Mouse (Mus musculus): ENCODE measurements around the gene Arxes2. TPM values are rescaled to one million over a fixed set of nuclear protein-coding genes. Genes with fewer than 3 reads are reported as not detected.
"Not testable (repeated sequence)": the region's sequence is repeated elsewhere in the genome, so short reads cannot be mapped to it uniquely, and the experiment has no call there.

The Arxes2 gene
- polyA plus RNA-seq (2015; fragmentation: Nextera tagmentation; extraction: Ambion mirVana) = 68.2 and 73.6 TPM in 2 replicates

DNA sequence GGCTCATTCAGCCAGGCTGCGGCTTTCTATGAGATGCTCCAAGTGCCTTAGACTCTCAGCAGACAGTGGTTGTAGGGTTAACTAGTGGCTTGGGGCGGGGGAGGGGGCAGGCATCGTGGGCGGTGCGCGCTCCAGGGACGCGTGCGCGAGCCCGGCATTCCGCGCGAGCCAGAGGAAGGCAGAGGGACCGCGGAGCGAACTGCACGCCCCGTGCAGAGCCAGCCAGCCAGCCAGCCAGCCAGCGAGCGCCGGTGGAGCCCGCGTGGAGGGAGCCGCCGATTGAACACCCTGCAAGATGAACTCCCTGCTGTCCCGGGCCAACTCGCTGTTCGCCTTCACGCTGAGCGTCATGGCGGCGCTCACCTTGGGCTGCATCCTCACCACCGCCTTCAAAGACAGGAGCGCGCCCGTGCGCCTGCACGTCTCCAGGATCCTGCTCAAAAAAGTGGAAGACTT is at the start of gene Arxes2:
Gene Arxes2, plus strand, starts transcription at position 161 of the 456 bp plus-strand sequence.
- peak within 1 kb of the TSS; percentile 22 for H3K4me3 ChIP-seq (replicated peaks)
- H3K9me3 ChIP-seq; H3K9ac ChIP-seq; H3K4me1 ChIP-seq; H3K36me3 ChIP-seq; H3K27ac ChIP-seq; H3K27me3 ChIP-seq (replicated peaks): not testable (repeated sequence)
- peak within 1 kb of the TSS; percentile 34 for H3K4me2 ChIP-seq
- 10% methylated on average over 11 of the region's 39 CpGs for whole genome bisulfite sequencing
- ATAC-seq (ENCODE audit: insufficient read depth, low FRiP score, low read depth) = peak; percentile 92

DNA sequence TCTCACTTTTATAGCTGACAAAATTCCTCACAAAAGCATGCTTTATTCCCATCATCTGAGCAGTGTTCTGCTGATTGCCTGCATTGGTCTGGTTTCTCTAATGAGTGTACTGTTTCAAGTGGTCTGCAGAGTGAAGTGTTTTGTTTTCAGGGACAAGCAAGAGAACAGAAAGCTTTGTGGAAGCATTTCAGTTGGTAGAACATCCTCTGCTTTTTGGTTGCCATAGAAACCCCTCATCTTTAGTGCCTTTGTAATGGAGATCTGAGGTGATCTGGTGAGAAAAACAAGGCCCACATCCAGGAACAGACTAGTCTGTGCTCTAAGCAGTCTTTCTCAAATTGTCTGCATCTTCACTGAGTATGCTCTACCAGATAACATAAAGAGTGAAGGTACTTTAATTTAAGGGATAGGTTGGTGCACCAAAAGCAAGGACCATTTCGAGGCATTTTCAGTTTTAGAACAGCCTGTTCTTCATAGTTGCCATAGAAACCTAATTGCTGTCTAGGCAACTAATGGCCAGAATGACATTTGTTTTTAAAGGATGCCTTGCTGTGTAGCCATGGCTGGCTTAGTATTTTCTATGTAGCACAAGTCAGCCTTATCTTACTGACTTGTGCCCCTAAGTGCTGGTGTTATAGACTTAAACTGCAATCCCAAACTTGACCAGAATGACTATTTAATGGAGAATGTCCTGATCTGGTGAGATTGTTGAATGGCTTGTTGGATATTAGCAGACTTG is 44.8 kb upstream of the Arxes2 start:
- ATAC-seq (ENCODE audit: insufficient read depth, low FRiP score, low read depth) = no peak
- Histone ChIP-seq H3K27me3 (replicated peaks) (no peaks in the 10 kb centered on the region), H3K9ac (no peak overlapping the region), H3K4me2 (no peak overlapping the region), H3K36me3 (no peaks in the 10 kb centered on the region), H3K4me1 (no peaks in the 10 kb centered on the region), H3K9me3 (no peaks in the 10 kb centered on the region), H3K4me3 (replicated peaks) (no peak overlapping the region), H3K27ac (no peak overlapping the region)
- WGBS = 78% methylated on average over 1 of the region's 1 CpGs

DNA sequence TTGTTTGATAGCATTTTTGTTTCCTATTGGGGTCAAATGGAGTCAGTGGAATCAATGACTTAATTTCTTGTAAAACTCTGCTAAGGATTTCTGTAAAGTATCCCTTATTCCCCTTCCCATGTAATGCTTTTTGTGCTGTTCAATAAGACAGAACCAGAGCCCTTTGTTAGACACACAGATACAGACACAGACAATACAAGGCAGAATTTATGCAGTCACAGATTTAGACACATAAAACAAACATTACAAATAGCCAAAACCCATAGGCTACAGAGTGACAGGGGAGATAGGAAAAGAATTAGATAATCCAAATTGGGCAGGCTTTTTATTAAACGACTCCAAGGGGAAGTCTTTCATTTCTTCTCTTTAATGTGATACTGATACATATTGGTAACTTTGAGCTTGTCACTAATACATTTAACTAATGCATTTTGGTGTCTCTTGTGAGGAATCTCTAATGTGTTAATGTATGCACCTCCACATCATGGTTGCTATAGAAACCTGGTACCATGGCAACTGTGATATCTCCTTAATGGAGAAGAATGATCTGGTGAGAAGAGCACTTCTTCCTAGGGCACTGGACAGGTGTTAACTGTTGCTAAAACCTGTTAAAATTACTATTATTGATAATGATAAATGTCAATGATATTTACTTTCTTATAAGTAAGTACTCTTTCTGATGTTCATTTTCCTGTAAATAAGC is 36.5 kb upstream of the Arxes2 start:
- Histone ChIP-seq H3K27me3 (replicated peaks) (no peaks in the 10 kb centered on the region), H3K4me1 (no peaks in the 10 kb centered on the region), H3K4me3 (replicated peaks) (no peak overlapping the region), H3K4me2 (no peak overlapping the region), H3K27ac (no peak overlapping the region), H3K9ac (no peak overlapping the region), H3K9me3 (no peaks in the 10 kb centered on the region), H3K36me3 (no peaks in the 10 kb centered on the region)
- no peak for ATAC-seq (ENCODE audit: insufficient read depth, low FRiP score, low read depth)
- 79% methylated on average over 1 of the region's 1 CpGs for WGBS

DNA sequence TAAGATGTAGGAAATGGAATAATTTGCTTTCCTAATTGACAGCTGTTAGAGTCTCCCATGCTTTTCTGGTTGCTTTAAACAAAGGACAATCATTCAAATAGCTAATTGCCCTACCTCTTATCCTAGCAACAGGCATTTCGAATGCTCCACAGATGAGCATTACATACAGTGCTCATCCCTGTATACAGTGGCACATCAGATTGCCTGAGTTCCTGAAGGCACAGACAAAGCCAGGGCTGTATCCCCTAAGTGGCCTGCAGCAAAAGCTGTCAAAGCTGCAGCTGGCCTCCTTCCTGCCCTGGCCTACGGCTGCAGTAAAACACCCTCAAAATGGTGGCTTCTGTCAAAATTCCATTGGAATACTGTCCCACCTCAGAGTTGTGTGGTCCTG is 35.9 kb upstream of the Arxes2 start:
- Histone ChIP-seq H3K27ac (no peak overlapping the region), H3K4me2 (no peak overlapping the region), H3K4me1 (no peaks in the 10 kb centered on the region), H3K4me3 (replicated peaks) (no peak overlapping the region), H3K27me3 (replicated peaks) (no peaks in the 10 kb centered on the region), H3K9me3 (no peaks in the 10 kb centered on the region), H3K9ac (no peak overlapping the region), H3K36me3 (no peaks in the 10 kb centered on the region)
- ATAC-seq (ENCODE audit: insufficient read depth, low FRiP score, low read depth) = no peak
- 77% methylated on average over 2 of the region's 2 CpGs for WGBS

DNA sequence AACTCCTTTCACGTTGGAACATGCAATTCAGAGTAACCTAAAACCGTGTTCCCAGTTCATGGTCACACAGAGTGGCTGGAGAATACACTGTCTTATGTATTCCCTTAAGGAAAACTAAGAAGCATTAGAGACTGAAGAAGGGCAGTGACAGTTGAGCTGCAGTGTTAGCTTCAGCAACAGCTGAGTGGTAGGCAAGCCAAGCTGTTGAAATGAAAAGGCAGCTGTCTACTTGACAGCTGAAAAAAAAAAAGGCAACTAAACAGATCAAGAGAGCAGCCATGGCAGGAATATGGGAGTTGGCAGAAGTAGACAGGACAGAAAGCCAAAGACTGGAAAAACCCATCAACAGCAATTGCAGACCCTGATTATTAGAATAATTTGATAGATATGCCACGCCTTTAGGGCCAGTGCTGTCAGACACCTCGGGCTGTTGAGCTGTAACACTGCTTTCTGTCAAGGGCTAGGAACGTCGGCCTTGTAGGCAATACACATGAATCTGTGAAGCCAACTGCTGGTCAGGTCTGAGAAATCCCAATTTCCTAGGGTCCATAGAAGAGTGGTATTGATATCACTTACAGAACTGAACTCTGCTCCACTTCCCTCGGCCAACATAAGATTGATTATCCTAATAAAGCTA is 34.9 kb upstream of the Arxes2 start:
- H3K36me3 ChIP-seq = no peaks in the 10 kb centered on the region
- ATAC-seq (ENCODE audit: insufficient read depth, low FRiP score, low read depth) = no peak
- no peaks in the 10 kb centered on the region for H3K9me3 ChIP-seq
- no peak overlapping the region for H3K4me3 ChIP-seq (replicated peaks)
- H3K27ac ChIP-seq = no peak overlapping the region
- no peaks in the 10 kb centered on the region for H3K27me3 ChIP-seq (replicated peaks)
- WGBS = 79% methylated on average over 7 of the region's 7 CpGs
- no peaks in the 10 kb centered on the region for H3K4me1 ChIP-seq
- H3K4me2 ChIP-seq = no peak overlapping the region
- H3K9ac ChIP-seq = no peak overlapping the region

DNA sequence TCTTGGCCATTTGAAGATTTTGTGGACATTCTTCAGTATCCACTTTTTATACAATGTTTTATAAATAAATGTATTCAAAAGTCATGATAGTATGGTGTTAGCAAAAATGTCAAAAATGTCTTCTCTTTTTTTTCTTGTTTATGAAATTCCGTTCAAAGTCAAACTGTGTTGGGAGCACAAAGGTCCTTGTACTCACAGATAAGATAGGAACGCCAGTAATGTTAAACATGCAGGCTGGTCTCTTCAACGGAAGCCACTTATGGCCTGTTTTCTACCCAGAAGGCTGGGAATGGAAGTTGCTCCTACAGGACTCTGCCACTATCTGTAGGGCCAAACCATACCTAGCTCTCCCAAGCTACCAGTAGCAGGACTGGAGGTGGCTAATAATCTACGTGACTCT is 34.1 kb upstream of the Arxes2 start:
- no peaks in the 10 kb centered on the region for H3K27me3 ChIP-seq (replicated peaks)
- ATAC-seq (ENCODE audit: insufficient read depth, low FRiP score, low read depth) = no peak
- H3K4me3 ChIP-seq (replicated peaks) = no peak overlapping the region
- H3K4me1 ChIP-seq = no peaks in the 10 kb centered on the region
- no peaks in the 10 kb centered on the region for H3K36me3 ChIP-seq
- H3K4me2 ChIP-seq = no peak overlapping the region
- H3K27ac ChIP-seq = no peak overlapping the region
- H3K9ac ChIP-seq = no peak overlapping the region
- WGBS = 58% methylated on average over 4 of the region's 4 CpGs
- no peaks in the 10 kb centered on the region for H3K9me3 ChIP-seq

DNA sequence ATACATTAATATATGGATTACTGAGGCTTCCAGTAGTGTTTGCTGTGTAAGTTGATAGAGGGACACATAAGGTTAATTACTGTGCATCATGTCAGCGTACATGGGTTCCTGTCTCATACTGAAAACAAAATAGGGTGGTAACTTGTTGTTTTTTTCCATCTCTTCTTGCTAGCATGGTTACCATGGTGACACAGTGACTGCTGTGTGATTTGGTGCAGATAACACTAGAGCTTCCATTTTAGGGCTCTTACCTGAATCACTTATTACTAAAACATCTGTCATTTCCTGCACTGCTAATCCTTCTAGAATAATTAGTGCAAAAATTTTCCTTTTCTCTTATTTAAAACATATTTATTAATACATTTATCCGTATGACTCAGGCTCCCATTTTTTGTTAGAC is 31.3 kb upstream of the Arxes2 start:
- no peak overlapping the region for H3K27ac ChIP-seq
- H3K4me1 ChIP-seq = no peaks in the 10 kb centered on the region
- no peak overlapping the region for H3K9ac ChIP-seq
- H3K4me3 ChIP-seq (replicated peaks) = no peak overlapping the region
- 70% methylated on average over 2 of the region's 2 CpGs for WGBS
- H3K4me2 ChIP-seq = no peak overlapping the region
- no peaks in the 10 kb centered on the region for H3K27me3 ChIP-seq (replicated peaks)
- no peaks in the 10 kb centered on the region for H3K36me3 ChIP-seq
- no peak for ATAC-seq (ENCODE audit: insufficient read depth, low FRiP score, low read depth)
- no peaks in the 10 kb centered on the region for H3K9me3 ChIP-seq

DNA sequence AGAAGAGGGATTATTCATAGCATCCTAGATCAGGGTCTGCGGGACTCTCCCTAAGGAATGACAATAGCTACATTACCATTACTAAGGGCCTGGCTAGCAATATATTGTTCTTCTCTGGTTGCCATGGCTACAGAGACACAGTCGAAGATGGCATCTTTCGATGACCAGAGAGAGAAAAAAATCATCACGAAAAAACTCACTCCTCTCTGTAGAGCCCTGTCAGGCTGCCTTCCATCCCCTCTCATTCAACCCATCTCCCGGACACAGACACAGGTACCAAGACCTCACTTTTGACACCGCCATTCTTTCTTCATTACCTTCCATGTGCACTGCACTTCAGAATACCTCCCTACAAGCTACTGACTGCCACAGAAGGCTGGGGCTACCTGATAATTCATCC is 30.5 kb upstream of the Arxes2 start:
- no peak overlapping the region for H3K4me2 ChIP-seq
- no peak overlapping the region for H3K4me3 ChIP-seq (replicated peaks)
- no peak overlapping the region for H3K9ac ChIP-seq
- H3K36me3 ChIP-seq = no peaks in the 10 kb centered on the region
- H3K4me1 ChIP-seq = no peaks in the 10 kb centered on the region
- no peak for ATAC-seq (ENCODE audit: insufficient read depth, low FRiP score, low read depth)
- H3K27ac ChIP-seq = no peak overlapping the region
- H3K27me3 ChIP-seq (replicated peaks) = no peaks in the 10 kb centered on the region
- no peaks in the 10 kb centered on the region for H3K9me3 ChIP-seq
- 65% methylated on average over 6 of the region's 6 CpGs for WGBS

DNA sequence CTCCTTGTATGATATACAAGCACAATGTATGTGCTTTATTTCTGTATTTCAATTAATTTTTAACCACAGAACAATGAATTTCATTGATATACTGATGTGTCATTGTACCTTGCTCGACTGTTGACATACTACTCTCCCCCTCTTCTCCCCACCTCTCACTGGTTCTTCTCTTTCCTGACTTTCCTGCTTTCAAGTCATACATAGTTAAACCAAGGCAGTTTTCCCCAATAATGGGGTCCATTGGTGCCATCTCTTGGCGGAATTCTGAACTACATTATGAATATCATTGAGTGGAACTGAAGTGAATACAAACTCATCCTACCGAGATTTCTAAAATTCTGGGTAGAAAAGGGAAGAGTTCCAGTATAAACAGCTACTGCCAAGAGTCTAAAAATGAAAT is 30.0 kb upstream of the Arxes2 start:
- no peak for ATAC-seq (ENCODE audit: insufficient read depth, low FRiP score, low read depth)
- Histone ChIP-seq H3K9ac (no peak overlapping the region), H3K36me3 (no peaks in the 10 kb centered on the region), H3K27me3 (replicated peaks) (no peaks in the 10 kb centered on the region), H3K4me3 (replicated peaks) (no peak overlapping the region), H3K4me1 (no peaks in the 10 kb centered on the region), H3K9me3 (no peaks in the 10 kb centered on the region), H3K4me2 (no peak overlapping the region), H3K27ac (no peak overlapping the region)
- 15% methylated on average over 3 of the region's 3 CpGs for WGBS

DNA sequence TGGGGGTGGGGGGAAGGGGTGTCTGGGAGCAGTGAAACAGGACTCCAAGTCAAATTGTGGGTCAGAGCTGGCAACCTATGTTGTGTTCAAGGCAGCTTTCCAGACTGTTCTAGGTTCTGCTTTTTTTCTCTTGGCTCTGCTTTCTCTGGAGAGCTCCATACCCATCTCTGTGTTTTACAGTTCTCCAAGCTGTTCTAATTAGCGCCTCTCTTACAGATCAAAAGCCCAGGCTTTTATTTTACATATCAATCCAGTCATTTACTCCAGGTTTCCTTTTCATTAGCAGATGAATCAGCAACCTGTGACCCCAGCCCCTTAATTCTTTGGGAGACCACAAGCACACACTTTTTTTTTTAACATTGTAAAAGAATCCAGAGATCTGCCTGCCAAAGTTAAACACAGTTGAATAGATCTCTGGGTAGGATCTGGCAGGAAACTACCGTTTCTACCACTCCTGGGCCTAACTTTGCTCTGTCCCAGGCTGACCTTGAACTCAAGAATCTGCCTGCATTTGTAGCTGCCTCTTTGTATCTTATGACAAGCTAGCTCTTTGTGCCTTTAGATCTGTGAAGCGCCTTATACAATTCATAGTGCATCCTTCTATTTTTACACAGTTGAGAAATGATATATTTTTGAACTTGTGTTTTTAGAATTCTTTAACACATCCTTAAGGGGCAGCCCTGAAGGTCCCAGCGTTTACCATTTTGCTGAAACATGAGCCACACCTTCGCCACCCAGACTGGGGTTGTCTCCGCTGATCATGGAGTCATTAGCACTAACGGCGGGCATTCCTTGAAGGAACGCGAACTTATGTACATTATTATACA is 19.8 kb upstream of the Arxes2 start:
- Histone ChIP-seq H3K4me3 (replicated peaks) (no peak overlapping the region), H3K27me3 (replicated peaks) (no peaks in the 10 kb centered on the region), H3K4me1 (no peaks in the 10 kb centered on the region), H3K36me3 (no peaks in the 10 kb centered on the region), H3K27ac (no peak overlapping the region), H3K9ac (no peak overlapping the region), H3K9me3 (no peaks in the 10 kb centered on the region), H3K4me2 (no peak overlapping the region)
- no peak for ATAC-seq (ENCODE audit: insufficient read depth, low FRiP score, low read depth)
- 56% methylated on average over 10 of the region's 10 CpGs for WGBS

DNA sequence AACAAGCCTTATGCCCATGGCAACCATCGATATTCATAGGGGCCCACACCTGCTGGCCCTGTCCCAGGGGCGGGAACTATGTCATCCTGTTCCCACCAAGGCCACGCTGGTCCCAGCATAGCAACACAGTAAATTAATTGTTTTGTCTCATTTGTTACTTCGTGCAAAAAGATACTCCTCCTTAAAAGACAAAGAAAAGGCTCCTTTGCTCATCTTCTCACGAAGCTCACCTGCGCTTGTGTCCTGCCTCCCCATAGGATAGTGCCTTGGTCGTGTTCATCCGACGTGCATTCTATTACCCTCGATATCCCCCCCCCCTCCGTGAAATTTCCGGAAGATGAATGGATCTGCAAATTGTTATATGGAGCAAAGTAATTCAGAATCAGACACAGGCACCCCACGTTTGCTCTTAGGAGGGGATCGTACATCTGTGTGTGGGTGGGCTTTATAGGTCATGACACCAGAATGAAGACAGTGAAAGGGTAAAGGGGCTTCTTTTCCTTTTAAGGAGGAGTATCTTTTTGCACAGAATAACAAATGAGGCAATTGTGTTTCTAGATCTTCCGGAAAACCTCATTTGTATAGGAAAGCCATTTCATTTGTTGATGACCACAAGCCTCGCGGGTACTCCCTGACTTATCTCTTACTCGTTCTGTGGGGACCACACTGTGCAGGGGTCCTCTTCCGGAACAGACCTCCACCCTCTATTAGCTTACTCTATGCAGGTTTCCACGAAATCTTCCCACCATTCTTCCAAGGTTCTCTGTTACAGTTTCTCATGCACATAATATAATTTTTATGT is 19.0 kb upstream of the Arxes2 start:
- H3K9ac ChIP-seq = no peak overlapping the region
- H3K4me2 ChIP-seq = no peak overlapping the region
- 54% methylated on average over 20 of the region's 20 CpGs for WGBS
- no peaks in the 10 kb centered on the region for H3K27me3 ChIP-seq (replicated peaks)
- no peak overlapping the region for H3K27ac ChIP-seq
- H3K4me3 ChIP-seq (replicated peaks) = no peak overlapping the region
- H3K9me3 ChIP-seq = no peaks in the 10 kb centered on the region
- ATAC-seq (ENCODE audit: insufficient read depth, low FRiP score, low read depth) = no peak
- no peaks in the 10 kb centered on the region for H3K4me1 ChIP-seq
- no peaks in the 10 kb centered on the region for H3K36me3 ChIP-seq

All from stomach, embryonic 15.5 days (tissue).